Mouse (Mus musculus) olfactory bulb, adult 2 months (tissue): Measurements from ENCODE around the gene Setd3.

Experiments used
- CTCF ChIP-seq: fragments of 200-500 bp; IDR thresholded peaks from 2 replicates; pipeline ENCODE4 v1.5.1; 2012; ENCODE audit warnings: low read depth, mild to moderate bottlenecking, low read length, moderate library complexity; ENCODE audit not compliant: insufficient read depth
- POLR2A ChIP-seq: fragments of 200-500 bp; IDR thresholded peaks from 2 replicates; pipeline ENCODE4 v1.6.1; 2012; ENCODE audit warnings: mild to moderate bottlenecking, low read depth, low read length, moderate library complexity; ENCODE audit not compliant: insufficient read depth

- TF ChIP-seq CTCF (no peak), POLR2A (no peak)
Measured at GRCm38 (mm10) chr12:108163706-108164105, 15.4 kb downstream of the Setd3 start.
